Mouse (Mus musculus) megakaryocyte, embryonic 14.5 days (primary cell): Measurements from ENCODE around the gene Hcn3.

Source experiments
- FLI1 ChIP-seq: IDR thresholded peaks from 2 replicates; pipeline ENCODE4 v1.6.1; 2012; ENCODE audit warnings: low read length, inconsistent platforms, mixed read lengths
- GATA1 ChIP-seq: IDR thresholded peaks from 3 replicates; pipeline ENCODE4 v1.6.1; 2012; ENCODE audit warnings: mixed read lengths, low read length, inconsistent platforms, borderline replicate concordance

- TF ChIP-seq FLI1, result no peak
- no peak for TF ChIP-seq GATA1
These were observed 24.0 kb downstream of the Hcn3 start, which contains the start of gene Pklr for GRCm38 (mm10) chr3:89135958-89136357.
